Mouse (Mus musculus) ES-Bruce4 (cell line): ENCODE data around the gene Rybp.

ENCODE experiments used
- CTCF ChIP-seq: IDR thresholded peaks from one replicate; pipeline ENCODE4 v1.8.1; 2011; ENCODE audit warnings: low read depth, low read length
- POLR2A ChIP-seq: IDR thresholded peaks from one replicate; pipeline ENCODE4 v1.8.1; 2011; ENCODE audit warnings: low read length; ENCODE audit not compliant: insufficient read depth

GRCm38 (mm10) chr6:100186789-100187188, 100.5 kb downstream of the Rybp start:
- TF ChIP-seq CTCF: no peak
- TF ChIP-seq POLR2A: no peak
